Mouse (Mus musculus): ENCODE measurements around the gene Tex14.

DNA sequence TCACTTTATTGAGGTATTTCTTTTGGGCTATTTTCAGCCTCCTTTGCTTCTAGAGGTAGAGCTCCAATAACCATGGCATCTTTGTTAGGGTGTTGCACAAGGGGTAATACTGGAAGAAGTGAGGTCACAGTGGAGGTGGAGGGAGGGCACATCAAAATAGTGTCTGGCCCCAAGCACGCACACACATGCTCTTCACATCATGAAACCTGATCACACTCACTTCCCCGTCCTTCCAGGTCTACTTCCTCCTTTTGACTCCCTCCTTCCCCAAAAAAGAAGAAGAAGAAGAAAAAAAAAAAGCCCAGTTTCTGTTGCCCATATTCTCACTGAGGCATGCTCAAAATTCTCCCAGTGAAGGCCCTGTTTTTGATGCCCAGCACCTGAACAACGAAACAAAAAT, 122.5 kb downstream of the Tex14 start:
- TF ChIP-seq POLR2A (IDR thresholded peaks at IDR 0.05; ENCODE audit: borderline replicate concordance, insufficient read depth, low read length) (no peak), CTCF (IDR thresholded peaks at IDR 0.05; ENCODE audit: borderline replicate concordance, insufficient read depth, low read depth, low read length) (no peak)
